In the genomic region with DNA sequence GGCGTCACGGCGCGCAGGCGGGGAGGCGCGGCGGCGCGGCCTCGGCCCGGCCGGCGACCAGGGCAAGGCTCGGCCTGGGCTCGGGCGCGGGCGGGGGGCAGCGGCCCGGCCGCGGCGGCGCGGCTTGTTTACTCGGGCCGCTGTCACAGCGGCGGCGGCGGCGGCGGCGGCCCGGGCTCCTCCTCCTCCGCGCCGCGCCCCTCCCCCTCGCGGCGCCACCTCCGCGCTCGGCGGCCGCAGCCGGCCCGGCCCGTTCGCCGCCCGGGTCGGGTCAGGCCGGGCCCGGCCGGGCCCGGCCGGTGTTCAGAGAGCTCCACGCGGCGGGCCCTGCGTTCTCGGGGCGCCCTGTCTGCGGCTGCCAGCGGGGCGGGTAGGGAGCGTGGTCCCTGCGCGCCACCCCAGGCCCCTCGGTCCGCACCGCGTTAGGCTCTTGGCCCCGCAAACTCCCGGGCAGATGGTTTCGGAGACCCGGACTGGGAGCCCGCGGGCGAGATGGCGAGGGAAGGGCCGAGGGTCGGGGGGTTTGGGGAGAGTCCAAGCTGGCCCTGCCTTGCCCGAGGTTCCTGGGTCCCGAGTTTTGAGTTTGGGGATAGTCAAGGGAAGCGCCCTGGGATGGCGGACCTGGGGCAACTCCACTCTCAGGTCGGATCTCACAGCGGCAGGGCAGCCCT, we compare ENCODE assay signal across 8 mouse cellular contexts. TPM values are rescaled to one million over a fixed set of nuclear protein-coding genes. Genes with fewer than 3 reads are reported as not detected.
DNase-seq lines count a peak whose midpoint lies in the region; ATAC-seq and TF ChIP-seq lines count a peak whose summit lies in the region.

No protein-coding gene starts in this region.

- peak; percentile 67 for ATAC-seq in intestine, postnatal 0 days
- ATAC-seq in neural tube, embryonic 15.5 days (ENCODE audit: low FRiP score): peak; percentile 79

- peaks cover 6% of the 10 kb centered on the region; the same call in 1 of the 2 replicates for H3K36me3 ChIP-seq in intestine, postnatal 0 days (ENCODE audit: control insufficient read depth, insufficient read depth)
- H3K36me3 ChIP-seq in neural tube, embryonic 15.5 days: peaks cover 4% of the 10 kb centered on the region; the same call in 1 of the 2 replicates

- peak; percentile 77 for DNase-seq in urinary bladder, postnatal 14 days (ENCODE audit: low spot score)
- DNase-seq in urinary bladder, postnatal 10 days (ENCODE audit: low spot score): no peak
- peak; percentile 67 to 74 for DNase-seq in gastrocnemius, postnatal 4 days (ENCODE audit: low spot score in 2 of 2)
- peak; percentile 66 for DNase-seq in lung, adult 2 months
- DNase-seq in thymus, postnatal 0 days (ENCODE audit: low spot score): peak; percentile 58

- peak overlapping the region; percentile 100 for H3K9ac ChIP-seq in intestine, postnatal 0 days (ENCODE audit: low read depth, low read length)
- H3K9ac ChIP-seq in neural tube, embryonic 15.5 days (replicated peaks): peak overlapping the region; percentile 91

- no peak for TF ChIP-seq POLR2A in cortical plate, adult 2 months (IDR thresholded peaks at IDR 0.05; ENCODE audit: extremely low read depth, insufficient read depth, low read length)
- no peak; the same call in 1 of the 2 replicates for TF ChIP-seq POLR2A in lung, adult 2 months (IDR thresholded peaks at IDR 0.05; ENCODE audit: borderline replicate concordance, extremely low read depth, low read depth, low read length)

- TF ChIP-seq CTCF in cortical plate, adult 2 months (IDR thresholded peaks at IDR 0.05; ENCODE audit: extremely low read depth, insufficient read depth, low read length): no peak
- no peak for TF ChIP-seq CTCF in intestine, postnatal 0 days (IDR thresholded peaks at IDR 0.05; ENCODE audit: low read depth)
- no peak for TF ChIP-seq CTCF in lung, adult 2 months (IDR thresholded peaks at IDR 0.05; ENCODE audit: insufficient read depth, low read length)

- peak overlapping the region; percentile 84 for H3K27ac ChIP-seq in cortical plate, adult 2 months (ENCODE audit: insufficient read depth, low read length)
- peak overlapping the region; percentile 99 for H3K27ac ChIP-seq in intestine, postnatal 0 days (ENCODE audit: low read depth, low read length)
- peak overlapping the region; percentile 85 for H3K27ac ChIP-seq in neural tube, embryonic 15.5 days (replicated peaks)

- H3K4me1 ChIP-seq in cortical plate, adult 2 months (ENCODE audit: control insufficient read depth, insufficient read depth, low read length): peaks cover 9% of the 10 kb centered on the region
- peaks cover 5% of the 10 kb centered on the region; the same call in 1 of the 2 replicates for H3K4me1 ChIP-seq in intestine, postnatal 0 days (replicated peaks; ENCODE audit: control insufficient read depth, insufficient read depth, low read length)
- peaks cover 13% of the 10 kb centered on the region; the same call in 1 of the 2 replicates for H3K4me1 ChIP-seq in lung, adult 2 months (ENCODE audit: control insufficient read depth, insufficient read depth, low read length)
- peaks cover 43% of the 10 kb centered on the region for H3K4me1 ChIP-seq in neural tube, embryonic 15.5 days

- no peaks in the 10 kb centered on the region for H3K9me3 ChIP-seq in intestine, postnatal 0 days (ENCODE audit: control insufficient read depth)
- H3K9me3 ChIP-seq in neural tube, embryonic 15.5 days (replicated peaks): no peaks in the 10 kb centered on the region

- H3K27me3 ChIP-seq in intestine, postnatal 0 days (replicated peaks; ENCODE audit: control insufficient read depth, insufficient read depth, low read length): no peaks in the 10 kb centered on the region
- H3K27me3 ChIP-seq in neural tube, embryonic 15.5 days (replicated peaks): peaks cover 9% of the 10 kb centered on the region; the same call in 1 of the 2 replicates

- 1% methylated on average over 65 of the region's 92 CpGs for WGBS in intestine, postnatal 0 days
- 12% methylated on average over 89 of the region's 92 CpGs for WGBS in lung, adult 2 months
- WGBS in neural tube, embryonic 15.5 days: under 1% methylated on average over 28 of the region's 92 CpGs

- peak overlapping the region; percentile 56 for H3K4me3 ChIP-seq in cortical plate, adult 2 months (ENCODE audit: insufficient read depth, low read length)
- peak overlapping the region; percentile 90 for H3K4me3 ChIP-seq in intestine, postnatal 0 days (ENCODE audit: low read depth, low read length)
- peak overlapping the region; percentile 75 for H3K4me3 ChIP-seq in lung, adult 2 months (replicated peaks; ENCODE audit: extremely low read depth, low read depth, low read length)
- H3K4me3 ChIP-seq in neural tube, embryonic 15.5 days (replicated peaks): peak overlapping the region; percentile 90

- H3K4me2 ChIP-seq in intestine, postnatal 0 days (replicated peaks; ENCODE audit: low read depth): peak overlapping the region; percentile 89
- peak overlapping the region; percentile 82 for H3K4me2 ChIP-seq in neural tube, embryonic 15.5 days

RNA-seq across cellular contexts. Expression of a gene that starts 2.5 kb away (rescaled TPM):
- polyA plus RNA-seq in cortical plate, adult 2 months (2012; rRNA removed): 19.9 and 22.1 TPM in 2 replicates
- total RNA-seq in gastrocnemius, postnatal 4 days (2021): 10 to 100 TPM; 73.8 to 77.6 TPM
- polyA plus RNA-seq in intestine, postnatal 0 days (2015; fragmentation: Nextera tagmentation; extraction: Ambion mirVana): 25.5 and 26.4 TPM in 2 replicates
- 106 and 114 TPM in 2 replicates for polyA plus RNA-seq in lung, adult 2 months (2012; rRNA removed)
- 5.6 and 6.2 TPM in 2 replicates for polyA plus RNA-seq in neural tube, embryonic 15.5 days (2015; fragmentation: Nextera tagmentation; extraction: Ambion mirVana)
- polyA plus RNA-seq in thymus, postnatal 0 days (2015; fragmentation: Nextera tagmentation; extraction: Ambion mirVana): 6.8 and 9.1 TPM in 2 replicates

RNA-seq across cellular contexts. Expression of a gene that starts 15.0 kb away (rescaled TPM):
- 5.9 and 7.6 TPM in 2 replicates for polyA plus RNA-seq in cortical plate, adult 2 months (2012; rRNA removed)
- total RNA-seq in gastrocnemius, postnatal 4 days (2021): 10 to 100 TPM; 16.7 to 18.1 TPM
- polyA plus RNA-seq in intestine, postnatal 0 days (2015; fragmentation: Nextera tagmentation; extraction: Ambion mirVana): 6.2 and 6.7 TPM in 2 replicates
- polyA plus RNA-seq in lung, adult 2 months (2012; rRNA removed): 51.4 and 60.1 TPM in 2 replicates
- polyA plus RNA-seq in neural tube, embryonic 15.5 days (2015; fragmentation: Nextera tagmentation; extraction: Ambion mirVana): 4.5 and 7.7 TPM in 2 replicates
- polyA plus RNA-seq in thymus, postnatal 0 days (2015; fragmentation: Nextera tagmentation; extraction: Ambion mirVana): 7.3 and 7.8 TPM in 2 replicates

RNA-seq across cellular contexts. Expression of a gene that starts 31.6 kb away (rescaled TPM):
- 112 and 115 TPM in 2 replicates for polyA plus RNA-seq in cortical plate, adult 2 months (2012; rRNA removed)
- 10 to 100 TPM; 87.2 to 91.1 TPM for total RNA-seq in gastrocnemius, postnatal 4 days (2021)
- polyA plus RNA-seq in intestine, postnatal 0 days (2015; fragmentation: Nextera tagmentation; extraction: Ambion mirVana): 4.8 and 5.3 TPM in 2 replicates
- polyA plus RNA-seq in lung, adult 2 months (2012; rRNA removed): 93.7 and 96.3 TPM in 2 replicates
- polyA plus RNA-seq in neural tube, embryonic 15.5 days (2015; fragmentation: Nextera tagmentation; extraction: Ambion mirVana): 25.5 and 26.9 TPM in 2 replicates
- polyA plus RNA-seq in thymus, postnatal 0 days (2015; fragmentation: Nextera tagmentation; extraction: Ambion mirVana): 7.1 and 10.3 TPM in 2 replicates

RNA-seq across cellular contexts. Expression of a gene that starts 59.9 kb away (rescaled TPM):
- polyA plus RNA-seq in cortical plate, adult 2 months (2012; rRNA removed): 54.6 and 61.3 TPM in 2 replicates
- total RNA-seq in gastrocnemius, postnatal 4 days (2021): 10 to 100 TPM; 48.0 to 48.3 TPM
- polyA plus RNA-seq in intestine, postnatal 0 days (2015; fragmentation: Nextera tagmentation; extraction: Ambion mirVana): 8.3 and 8.8 TPM in 2 replicates
- 20.4 and 26.9 TPM in 2 replicates for polyA plus RNA-seq in lung, adult 2 months (2012; rRNA removed)
- polyA plus RNA-seq in neural tube, embryonic 15.5 days (2015; fragmentation: Nextera tagmentation; extraction: Ambion mirVana): 20.7 and 20.8 TPM in 2 replicates
- 8.4 and 12.7 TPM in 2 replicates for polyA plus RNA-seq in thymus, postnatal 0 days (2015; fragmentation: Nextera tagmentation; extraction: Ambion mirVana)
